Mouse (Mus musculus) heart, adult 8-10 months (tissue): ENCODE results near the gene Chadl. TPM values are rescaled to one million over a fixed set of nuclear protein-coding genes. Genes with fewer than 3 reads are reported as not detected.
"Not testable (repeated sequence)": the region's sequence is repeated elsewhere in the genome, so short reads cannot be mapped to it uniquely, and the experiment has no call there.

Source experiments
- DNase-seq: peaks from one replicate; pipeline ENCODE4 v3.0.0; 2022; ENCODE audit warnings: low spot score
- total RNA-seq, 4 experiments: library from RNA; stranded (reverse); gene quantifications; 2 replicates each; pipeline ENCODE4 v1.2.4; 2022

Gene Chadl
- total RNA-seq: 1 to 10 TPM in 3 of 4 experiments, under 1 TPM in 1; 0.66 to 2.6 (median 1.3) TPM

GRCm38 (mm10) chr15:81697175-81697574 lies at the start of gene Chadl:
TSS of gene Chadl (minus strand) at chr15:81697287.
- no peak for DNase-seq

- peak; percentile 22 for DNase-seq
These were observed 48.6 kb upstream of the Chadl start for GRCm38 (mm10) chr15:81745601-81746114.

- DNase-seq: peak; percentile 63
These were observed 48.0 kb upstream of the Chadl start, which contains the start of the genes Zc3h7b and Rangap1 for GRCm38 (mm10) chr15:81744992-81745600. TSS of gene Zc3h7b (plus strand) at chr15:81745057. TSS of gene Rangap1 (minus strand) at chr15:81745530.

- DNase-seq: not testable (repeated sequence)
These were observed 45.3 kb upstream of the Chadl start for GRCm38 (mm10) chr15:81742368-81742767.

- no peak for DNase-seq
These were observed 42.8 kb upstream of the Chadl start for GRCm38 (mm10) chr15:81739924-81740323.

GRCm38 (mm10) chr15:81739296-81739695 lies 42.2 kb upstream of the Chadl start:
- DNase-seq: no peak

GRCm38 (mm10) chr15:81735075-81735474 lies 38.0 kb upstream of the Chadl start:
- DNase-seq: no peak

- peak; percentile 99 for DNase-seq
These were observed 32.9 kb upstream of the Chadl start for GRCm38 (mm10) chr15:81729792-81730635.

- no peak for DNase-seq
These were observed 32.2 kb upstream of the Chadl start for GRCm38 (mm10) chr15:81729241-81729791.

GRCm38 (mm10) chr15:81725965-81726364 lies 28.9 kb upstream of the Chadl start:
- no peak for DNase-seq

GRCm38 (mm10) chr15:81723653-81724052 lies 26.6 kb upstream of the Chadl start:
- no peak for DNase-seq

GRCm38 (mm10) chr15:81722361-81722760 lies 25.3 kb upstream of the Chadl start:
- DNase-seq: no peak

- no peak for DNase-seq
These were observed 22.0 kb upstream of the Chadl start for GRCm38 (mm10) chr15:81719139-81719531.

- no peak for DNase-seq
These were observed 21.4 kb upstream of the Chadl start for GRCm38 (mm10) chr15:81718336-81719138.

GRCm38 (mm10) chr15:81713742-81714141 lies 16.7 kb upstream of the Chadl start:
- DNase-seq: no peak

- DNase-seq: no peak
These were observed 13.7 kb upstream of the Chadl start for GRCm38 (mm10) chr15:81710801-81711200.

GRCm38 (mm10) chr15:81709686-81710085 lies 12.6 kb upstream of the Chadl start:
- DNase-seq: no peak

GRCm38 (mm10) chr15:81708991-81709390 lies 11.9 kb upstream of the Chadl start:
- no peak for DNase-seq

GRCm38 (mm10) chr15:81703094-81703489 lies 6.0 kb upstream of the Chadl start:
- no peak for DNase-seq

- DNase-seq: no peak
These were observed 5.4 kb upstream of the Chadl start for GRCm38 (mm10) chr15:81702306-81703093.

- not testable (repeated sequence) for DNase-seq
These were observed 4.3 kb upstream of the Chadl start for GRCm38 (mm10) chr15:81701350-81701749.
